Mouse (Mus musculus): ENCODE measurements around the gene Tm4sf19.
"Not testable (repeated sequence)": the region's sequence is repeated elsewhere in the genome, so short reads cannot be mapped to it uniquely, and the experiment has no call there.

The Tm4sf19 gene

DNA sequence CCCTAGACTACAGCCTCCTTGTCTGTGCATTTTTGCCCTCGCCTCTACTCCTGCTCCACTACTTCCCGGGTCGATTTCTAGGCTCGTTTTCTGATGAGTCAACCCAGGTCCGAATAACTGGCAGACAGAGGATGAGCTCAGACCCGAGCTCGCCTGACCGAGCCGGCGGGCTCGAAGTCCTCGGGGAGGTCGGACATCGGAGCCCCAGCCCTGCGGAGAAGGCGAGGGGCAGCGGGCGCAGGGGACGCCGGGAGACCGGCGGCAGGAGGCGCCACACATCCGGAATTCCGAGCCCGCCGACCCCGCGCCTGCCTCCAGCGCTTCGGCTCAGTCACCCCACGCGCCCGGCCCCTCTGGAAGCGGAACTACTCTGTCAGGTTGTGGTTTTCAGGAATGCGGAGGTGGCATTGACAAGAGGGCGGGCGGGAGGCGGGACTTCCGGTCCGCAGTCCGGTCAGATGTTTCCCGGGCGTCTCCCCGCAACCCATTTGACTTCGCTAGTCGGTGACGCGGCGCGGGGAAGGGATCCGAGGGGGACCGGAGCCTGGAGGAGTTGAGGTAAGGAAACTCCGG is 30.3 kb downstream of the Tm4sf19 start, which contains the start of gene Pcyt1a:
TSS of gene Pcyt1a (plus strand) at position 448 of the 573 bp plus-strand sequence.
- peak; percentile 87 to 90 for DNase-seq (ENCODE audit: low spot score in 2 of 2)

DNA sequence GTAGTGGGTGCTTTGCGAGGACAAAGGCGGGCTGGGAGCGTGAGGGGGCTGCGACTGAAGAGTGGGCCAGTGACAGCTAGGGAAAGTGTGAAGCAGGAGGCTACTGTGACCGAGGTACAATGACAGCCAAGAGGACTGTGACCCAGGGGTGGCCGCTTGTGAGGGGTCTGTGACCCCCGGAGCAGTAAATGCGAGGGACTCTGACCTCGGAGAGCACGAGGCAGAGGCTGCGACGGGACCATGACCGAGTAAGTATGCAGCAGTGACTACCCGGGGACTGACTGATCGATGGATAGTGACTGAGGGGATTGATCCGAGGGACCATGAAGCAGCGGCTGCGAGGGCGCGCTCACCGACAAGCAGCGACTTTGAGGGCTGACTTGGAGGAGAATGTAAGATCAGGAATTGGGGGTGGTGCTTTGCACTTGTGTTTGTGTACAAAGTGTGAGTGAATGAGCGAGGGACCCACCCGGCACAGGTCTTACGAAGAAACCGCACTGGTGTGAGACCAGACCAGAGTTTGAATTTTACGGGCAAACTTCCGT is 30.8 kb downstream of the Tm4sf19 start:
- DNase-seq (ENCODE audit: low spot score in 2 of 2), result peak in 1 of 2 experiments; percentile 26

DNA sequence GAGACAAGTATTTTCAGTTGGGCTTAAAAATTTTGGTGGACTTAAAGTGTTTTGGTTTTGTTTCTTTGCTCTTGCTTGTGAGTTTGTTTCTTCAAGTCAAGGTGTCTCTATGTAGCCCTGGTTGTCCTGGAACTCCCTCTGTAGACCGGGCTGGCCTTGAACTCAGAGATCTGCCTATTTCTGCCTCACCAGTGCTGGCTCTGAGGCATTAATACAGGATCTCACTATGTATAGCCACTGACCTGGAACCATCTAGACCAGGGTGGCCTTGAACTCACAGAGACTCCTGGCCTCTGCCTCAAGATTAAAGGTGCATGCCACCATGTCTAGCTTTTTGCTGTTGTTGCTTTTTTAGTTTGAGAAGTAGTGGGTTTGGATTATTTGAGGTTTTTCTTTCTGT is 31.6 kb downstream of the Tm4sf19 start:
- DNase-seq (ENCODE audit: low spot score in 2 of 2), result no peak

DNA sequence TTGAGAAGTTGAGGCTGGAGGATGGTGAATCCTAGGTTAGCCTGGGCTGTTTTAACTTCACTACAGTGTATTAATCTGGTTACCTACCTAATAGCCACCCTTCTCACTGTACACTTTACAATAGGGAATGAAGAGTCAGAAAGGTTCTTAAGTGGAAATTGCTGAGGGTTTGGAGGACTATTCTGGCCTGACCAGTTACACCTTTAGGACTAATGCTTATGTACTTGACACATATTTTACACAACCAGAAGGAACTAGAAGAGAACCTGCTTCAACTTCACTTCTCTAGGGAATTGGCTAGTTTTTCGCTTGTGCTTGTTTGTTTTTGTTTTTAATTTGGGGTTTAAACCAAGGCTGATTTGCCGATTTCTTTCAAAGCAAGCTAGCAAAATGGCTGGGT is 32.8 kb downstream of the Tm4sf19 start:
- DNase-seq (ENCODE audit: low spot score in 2 of 2), result no peak

DNA sequence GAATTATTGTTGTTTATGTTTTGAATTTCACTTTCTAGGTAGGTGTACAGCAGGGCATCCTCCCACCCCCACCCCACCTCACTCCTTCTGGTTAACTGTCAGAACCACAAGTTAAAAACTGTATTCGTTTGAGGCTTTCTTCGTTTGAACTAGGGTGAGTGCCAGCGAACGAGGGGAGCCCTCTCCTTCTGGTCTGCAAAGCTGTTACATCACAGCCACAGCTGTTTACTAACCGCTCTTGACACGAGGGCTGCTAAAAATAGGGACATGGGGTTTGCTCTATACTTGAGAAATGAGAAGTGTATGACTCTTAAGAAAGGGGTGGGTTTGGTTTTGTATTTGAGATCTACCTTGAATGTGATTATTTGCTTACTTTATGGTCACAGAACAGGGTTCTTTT is 33.8 kb downstream of the Tm4sf19 start:
- no peak for DNase-seq (ENCODE audit: low spot score in 2 of 2)

DNA sequence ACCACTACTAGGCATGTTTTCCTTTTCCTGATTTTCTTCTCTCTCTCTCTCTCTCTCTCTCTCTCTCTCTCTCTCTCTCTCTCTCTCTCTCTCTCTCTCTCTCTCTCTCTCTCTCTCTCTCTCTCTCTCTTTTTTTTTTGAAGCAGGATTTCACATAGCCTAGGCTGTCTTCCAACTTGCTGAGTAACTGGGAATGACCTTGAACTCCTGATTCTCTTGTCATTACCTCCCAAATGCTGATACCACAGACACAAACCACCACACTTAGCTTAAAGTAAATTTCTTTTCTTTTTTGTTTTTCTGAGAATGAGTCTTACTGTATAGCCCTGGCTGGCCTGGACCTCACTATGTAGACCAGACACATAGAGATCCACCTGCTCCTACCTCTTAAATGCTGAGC is 34.4 kb downstream of the Tm4sf19 start:
- DNase-seq (ENCODE audit: low spot score in 2 of 2), result no peak

DNA sequence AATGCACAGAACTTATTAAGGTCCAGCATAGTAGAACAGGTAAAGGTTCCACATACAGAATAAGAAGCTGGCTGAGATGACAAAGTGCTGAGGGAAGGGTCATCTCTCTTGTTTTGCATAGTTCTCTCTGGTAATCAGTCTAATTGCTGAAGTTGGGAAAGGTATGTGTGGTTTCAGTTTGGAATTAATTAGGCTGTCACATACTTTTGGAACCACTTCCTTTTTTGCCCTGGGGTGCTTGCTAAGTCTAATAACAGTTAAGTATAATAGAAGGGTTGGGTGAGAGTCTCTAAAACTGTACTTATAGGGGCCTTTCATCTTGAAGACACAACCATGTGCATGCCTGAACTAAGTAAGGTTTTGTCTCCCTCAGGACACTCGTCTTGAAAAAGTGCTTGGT is 36.4 kb downstream of the Tm4sf19 start:
- no peak for DNase-seq (ENCODE audit: low spot score in 2 of 2)

DNA sequence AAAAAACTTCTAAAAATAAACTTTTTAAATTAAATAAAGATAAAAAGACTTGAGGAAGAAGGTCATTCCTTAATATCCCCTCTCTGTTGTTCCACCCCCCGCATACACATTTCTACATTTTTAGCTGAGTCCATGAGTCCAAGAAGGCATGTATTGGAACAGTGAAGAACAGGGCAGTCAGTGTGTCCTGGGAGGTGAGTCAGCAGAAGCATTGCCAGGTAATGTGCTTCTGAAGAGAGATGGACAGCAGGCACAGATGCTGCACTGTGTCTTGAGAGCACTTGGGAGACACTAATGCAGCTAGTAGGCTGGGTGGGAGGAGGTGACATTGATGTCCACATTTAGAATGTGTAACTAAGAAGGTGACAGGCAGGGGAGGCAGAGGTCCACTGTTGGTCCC is 37.0 kb downstream of the Tm4sf19 start:
- no peak for DNase-seq (ENCODE audit: low spot score in 2 of 2)

DNA sequence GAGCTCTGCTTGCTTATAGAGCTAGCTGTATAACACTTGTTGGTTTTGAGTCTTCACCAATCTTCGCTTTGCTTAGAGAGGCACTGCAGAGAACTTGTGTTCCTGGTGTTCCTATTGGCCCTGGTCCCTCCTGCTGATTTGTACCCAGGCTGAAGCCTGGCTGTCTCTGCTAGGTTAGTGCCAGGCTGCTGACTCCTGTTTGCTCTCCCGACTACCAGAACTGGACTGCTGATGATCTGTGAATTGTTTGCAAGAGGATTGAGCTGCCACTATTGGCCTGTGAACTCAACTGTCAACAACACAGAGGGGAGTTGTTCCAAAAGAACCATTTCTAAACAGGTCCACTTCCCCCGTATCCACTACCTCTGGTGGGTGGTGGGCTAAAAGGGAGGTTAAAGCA is 41.1 kb downstream of the Tm4sf19 start:
- DNase-seq (ENCODE audit: low spot score in 2 of 2), result no peak

DNA sequence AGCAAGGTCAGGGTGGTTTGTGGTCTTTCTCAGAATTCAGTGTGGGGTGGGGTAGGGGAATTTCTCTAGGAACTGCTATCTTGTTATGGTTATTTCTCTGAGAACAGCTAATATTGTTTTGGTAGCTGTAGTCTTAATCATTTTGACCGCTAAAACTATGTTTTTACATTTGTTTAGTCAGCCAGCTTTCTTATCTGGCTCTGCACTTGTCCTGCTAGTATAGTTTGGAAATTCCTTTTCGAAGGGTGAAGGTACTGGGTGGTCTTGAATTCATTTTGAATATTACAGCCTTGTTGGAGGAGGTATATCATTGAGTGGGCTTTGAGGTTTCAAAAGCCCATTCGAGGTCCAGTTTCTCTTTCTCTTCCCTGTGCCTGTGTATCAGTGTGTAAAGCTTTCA is 44.3 kb downstream of the Tm4sf19 start:
- not testable (repeated sequence) for DNase-seq (ENCODE audit: low spot score in 2 of 2)

DNA sequence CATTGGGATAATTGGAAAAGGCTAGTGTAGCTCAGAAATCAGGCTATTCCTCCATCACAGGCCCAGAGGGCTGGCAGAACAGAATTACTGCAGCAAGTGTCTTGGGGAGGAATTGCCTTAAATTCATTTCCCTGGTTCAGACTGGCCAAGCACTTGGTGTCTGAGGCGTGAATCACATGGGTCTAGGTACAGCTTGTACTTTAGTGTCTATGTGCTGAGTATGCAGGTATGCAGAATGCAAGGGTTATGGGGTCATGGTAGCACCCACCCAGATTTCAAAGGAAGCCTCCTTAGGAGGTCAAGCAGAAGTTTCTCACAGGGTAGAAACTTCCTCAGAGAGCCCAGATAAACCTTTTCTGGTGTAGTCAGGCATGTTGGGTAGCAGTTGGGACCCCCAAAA is 45.3 kb downstream of the Tm4sf19 start:
- DNase-seq (ENCODE audit: low spot score in 2 of 2), result no peak

DNA sequence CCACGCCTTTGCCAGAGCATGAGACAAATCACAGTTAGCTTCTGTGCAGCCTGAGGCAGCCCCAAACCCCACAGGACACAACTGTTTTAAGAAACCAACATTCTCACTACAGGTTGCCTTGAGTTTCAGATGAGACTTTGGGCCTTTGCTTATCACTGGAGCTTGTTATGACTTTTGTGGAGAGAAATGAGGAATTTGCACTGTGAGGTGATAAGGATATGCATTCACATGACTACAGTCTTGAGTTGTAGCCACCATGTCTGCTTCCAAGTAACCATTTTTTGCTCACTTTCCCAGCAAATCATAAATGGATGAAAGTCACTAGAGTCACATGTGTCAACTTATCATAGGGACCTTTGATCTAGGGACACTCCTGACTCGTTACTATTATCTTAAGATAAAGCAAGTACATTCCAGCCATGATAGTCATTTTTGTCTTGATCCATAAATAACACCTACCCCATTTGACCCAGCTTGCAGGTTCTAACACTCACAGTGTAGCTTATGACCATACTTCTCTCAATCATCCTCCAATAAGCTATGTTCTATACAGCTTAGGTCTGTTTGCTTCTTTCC is 46.3 kb downstream of the Tm4sf19 start:
- DNase-seq (ENCODE audit: low spot score in 2 of 2), result no peak

DNA sequence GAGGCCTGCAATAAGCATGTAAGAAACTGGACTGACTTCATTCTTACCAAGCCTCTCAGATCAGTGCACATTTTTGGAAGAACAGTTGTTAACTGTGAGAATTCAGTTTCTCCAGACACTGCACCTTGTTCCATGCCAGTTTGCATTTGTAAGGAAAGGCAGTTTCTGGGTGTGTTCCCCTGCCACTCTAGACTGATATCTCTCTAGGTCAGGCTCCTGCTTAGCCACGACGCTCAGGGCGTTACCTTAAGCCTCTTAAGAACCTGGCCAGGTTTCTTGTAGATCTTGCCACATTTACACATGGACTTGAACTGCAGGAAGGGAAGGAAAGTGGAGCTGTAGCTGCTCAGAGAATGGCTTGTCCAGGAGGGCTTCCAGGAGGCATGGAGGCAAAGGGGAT is 49.4 kb downstream of the Tm4sf19 start:
- no peak for DNase-seq (ENCODE audit: low spot score in 2 of 2)

DNA sequence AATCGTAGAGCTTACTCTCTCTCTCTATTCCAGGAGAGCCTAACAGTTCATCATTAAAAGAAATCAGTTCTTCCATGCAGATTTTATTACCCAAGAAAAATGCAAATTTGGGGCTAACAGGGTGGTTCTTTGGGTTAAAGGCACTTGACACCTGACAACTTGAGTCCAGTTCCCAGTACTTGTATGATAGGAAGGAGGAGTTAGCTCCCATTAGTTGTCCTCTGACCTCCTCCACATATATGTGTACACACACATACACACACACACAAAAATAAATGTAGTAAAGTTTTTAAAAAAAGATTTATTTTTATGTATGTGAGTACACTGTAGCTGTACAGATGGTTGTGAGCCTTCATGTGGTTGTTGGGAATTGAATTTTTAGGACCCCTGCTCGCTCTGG is 49.8 kb downstream of the Tm4sf19 start:
- no peak for DNase-seq (ENCODE audit: low spot score in 2 of 2)

DNA sequence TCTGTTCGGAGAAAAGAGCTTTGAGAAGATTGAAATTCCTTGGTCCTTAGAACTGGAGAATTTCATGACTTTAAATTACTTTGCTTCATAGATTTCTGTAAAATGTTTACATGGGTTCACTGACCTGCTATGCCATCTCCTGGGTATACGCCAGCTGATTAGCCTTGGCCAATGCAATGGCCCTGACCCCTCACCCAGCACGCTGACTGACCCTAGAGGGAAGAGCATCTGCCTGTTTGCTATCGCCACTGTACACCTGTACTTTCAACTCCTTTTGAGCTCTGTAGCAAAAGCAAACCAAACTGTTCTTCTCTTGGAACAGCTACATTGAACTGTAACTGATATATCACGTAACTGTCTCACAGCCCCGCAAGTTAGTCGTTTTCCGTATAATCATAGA is 52.8 kb downstream of the Tm4sf19 start:
- DNase-seq (ENCODE audit: low spot score in 2 of 2), result no peak

DNA sequence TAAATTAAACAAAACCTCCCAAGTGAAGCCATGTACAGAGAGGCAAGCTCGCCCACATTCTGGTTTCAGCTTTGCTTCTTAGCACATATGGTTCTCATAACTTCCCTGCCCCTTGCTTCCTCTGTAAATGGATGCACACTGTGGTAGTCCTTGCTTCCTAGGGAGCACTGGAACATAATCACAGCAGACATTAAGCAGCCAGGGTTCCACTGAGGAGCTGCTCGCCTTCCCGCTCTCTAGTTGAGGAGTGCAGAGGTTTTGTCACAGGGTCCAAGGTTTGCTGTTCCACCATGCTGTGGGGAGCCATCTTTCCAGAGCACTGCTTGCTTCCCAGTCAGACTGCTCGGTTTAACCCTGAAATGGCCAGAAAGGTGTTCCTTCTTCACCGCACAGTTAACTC is 54.3 kb downstream of the Tm4sf19 start:
- DNase-seq (ENCODE audit: low spot score in 2 of 2), result no peak

DNA sequence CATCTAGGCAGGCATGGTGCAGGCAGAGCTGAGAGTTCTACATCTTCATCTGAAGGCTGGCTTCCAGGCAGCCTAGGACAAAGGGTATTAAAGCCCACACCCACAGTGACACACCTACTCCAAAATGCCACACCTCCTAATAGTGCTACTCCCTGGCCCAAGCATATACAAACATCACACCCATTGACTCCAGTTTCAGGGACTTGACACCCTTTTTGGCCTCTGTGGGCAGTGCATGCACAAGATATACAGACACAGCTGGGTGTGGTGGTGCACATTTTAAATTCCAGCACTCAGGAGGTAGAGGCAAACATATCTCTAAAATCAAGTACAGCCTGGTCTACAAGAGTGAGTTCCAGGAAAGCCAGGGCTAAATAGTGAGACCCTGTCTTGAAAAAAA is 55.8 kb downstream of the Tm4sf19 start:
- DNase-seq (ENCODE audit: low spot score in 2 of 2), result no peak

DNA sequence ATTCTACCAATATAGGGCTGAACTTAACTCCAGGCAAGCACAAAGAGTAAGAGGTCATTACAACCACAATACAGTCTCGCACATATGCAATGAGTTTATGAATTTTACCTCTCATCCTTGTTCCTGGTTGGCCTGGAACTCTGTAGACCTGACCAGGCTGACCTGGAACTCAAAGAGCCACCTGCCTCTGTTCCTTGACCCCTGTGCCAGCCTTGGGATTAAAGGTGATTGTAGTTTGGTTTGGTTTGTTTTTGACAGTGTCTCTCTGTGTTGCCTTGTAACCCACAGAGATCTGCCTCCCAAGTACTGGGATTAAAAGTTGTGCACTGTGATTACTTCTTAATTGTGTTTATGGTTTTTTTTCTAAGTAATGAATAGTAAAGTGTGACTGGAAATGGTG is 56.5 kb downstream of the Tm4sf19 start:
- DNase-seq (ENCODE audit: low spot score in 2 of 2), result no peak

Measured in right cerebral cortex, adult 2 months (tissue).